Mouse (Mus musculus): Measurements from ENCODE around the gene Vstm4. TPM values are rescaled to one million over a fixed set of nuclear protein-coding genes. Genes with fewer than 3 reads are reported as not detected.

The Vstm4 gene
- not detected in 2 replicates for total RNA-seq (2023)

GRCm38 (mm10) chr14:32856681-32857328, at the start of gene Vstm4:
Vstm4 (plus strand) TSS chr14:32856756.

GRCm38 (mm10) chr14:32833847-32834246, 22.7 kb upstream of the Vstm4 start, which contains the start of gene Fam170b:
Fam170b (plus strand) TSS chr14:32833962.

Other genes with a start within 250 kb of the Vstm4 start
- not detected in 2 replicates for gene 3425401B19Rik, start 171.5 kb upstream of the Vstm4 start, total RNA-seq (2023)
- gene Tmem273, start 70.8 kb upstream of the Vstm4 start, total RNA-seq (2023), result 2.6 and 4.4 TPM in 2 replicates
- 0.28 TPM in 1 of 2 replicates, not detected in the other for gene Fam170b, start 22.8 kb upstream of the Vstm4 start, total RNA-seq (2023)
- not detected in 2 replicates for gene Lrrc18, start 134.6 kb downstream of the Vstm4 start, total RNA-seq (2023)